Mouse (Mus musculus) brain, embryonic 14.5 days (tissue): Measurements from ENCODE around the gene Grip1.

ENCODE experiments used
- CTCF ChIP-seq: fragments of 200-500 bp; IDR thresholded peaks from 2 replicates; pipeline ENCODE4 v1.5.1; 2012; ENCODE audit warnings: inconsistent platforms, mild to moderate bottlenecking, moderate library complexity, borderline replicate concordance; ENCODE audit not compliant: insufficient read depth, insufficient read length; ENCODE audit errors: extremely low read depth
- POLR2A ChIP-seq: fragments of 200-500 bp; IDR thresholded peaks from 2 replicates; pipeline ENCODE4 v1.6.1; 2012; ENCODE audit warnings: mild to moderate bottlenecking, inconsistent platforms, borderline replicate concordance; ENCODE audit not compliant: poor library complexity, insufficient read depth, insufficient read length, severe bottlenecking; ENCODE audit errors: extremely low read depth

GRCm38 (mm10) chr10:119876721-119877120 is 423.1 kb downstream of the Grip1 start:
- no peak for TF ChIP-seq CTCF
- TF ChIP-seq POLR2A: no peak
